Mouse (Mus musculus) liver, embryonic 16.5 days (tissue): ENCODE data around the gene Asb7. TPM values are rescaled to one million over a fixed set of nuclear protein-coding genes. Genes with fewer than 3 reads are reported as not detected.

Source experiments
- ATAC-seq: fragments of 200-750 bp; cut with Nextera tagmentation; 2 replicates; pipeline ENCODE4 v1.8.0; 2017; ENCODE audit warnings: low read depth, mild to moderate bottlenecking, moderate number of reproducible peaks, moderate library complexity
- H3K27ac ChIP-seq: fragments of 300-500 bp; sonication (generic); 2 replicates; pipeline ENCODE4 v1.5.1; 2014; ENCODE audit warnings: mild to moderate bottlenecking, low read length
- H3K27me3 ChIP-seq: fragments of 300-500 bp; sonication (generic); 2 replicates; pipeline ENCODE4 v1.6.1; 2014; ENCODE audit warnings: low read depth, low read length, mixed read lengths; ENCODE audit not compliant: control insufficient read depth, insufficient read depth
- H3K36me3 ChIP-seq: fragments of 300-500 bp; sonication (generic); 2 replicates; pipeline ENCODE4 v1.6.1; 2014; ENCODE audit warnings: mild to moderate bottlenecking; ENCODE audit not compliant: control insufficient read depth, insufficient read depth
- H3K4me1 ChIP-seq: fragments of 300-500 bp; sonication (generic); 2 replicates; pipeline ENCODE4 v1.6.1; 2014; ENCODE audit warnings: low read depth, low read length, mixed read lengths; ENCODE audit not compliant: control insufficient read depth
- H3K4me2 ChIP-seq: fragments of 300-500 bp; sonication (generic); 2 replicates; pipeline ENCODE4 v1.6.1; 2014; ENCODE audit warnings: low read depth, low read length, mixed read lengths
- H3K4me3 ChIP-seq: fragments of 300-500 bp; sonication (generic); 2 replicates; pipeline ENCODE4 v1.5.1; 2014; ENCODE audit warnings: low read depth, mild to moderate bottlenecking, low read length
- H3K9ac ChIP-seq: fragments of 300-500 bp; sonication (generic); 2 replicates; pipeline ENCODE4 v1.6.1; 2014; ENCODE audit warnings: low read depth, low read length
- H3K9me3 ChIP-seq: fragments of 300-500 bp; sonication (generic); replicated peaks from 2 replicates; pipeline ENCODE4 v1.6.1; 2016; ENCODE audit warnings: low read length; ENCODE audit not compliant: control insufficient read depth
- WGBS: fragments of 180-500 bp; shearing (Covaris S2); extraction: QIAGEN DNeasy Blood & Tissue Kit; methylation state at CpG from one replicate; pipeline ENCODE4 v1.1.7; 2014; ENCODE audit not compliant: insufficient replicate concordance; 5-methylcytosine and 5-hydroxymethylcytosine counted together
- polyA plus RNA-seq: library from polyadenylated mRNA; unstranded; fragments of >200 nt; fragmentation: Nextera tagmentation; extraction: Ambion mirVana; gene quantifications from 2 replicates; pipeline ENCODE4 v1.2.1, GENCODE M21; 2015

Asb7 gene
- polyA plus RNA-seq, 1 experiment from 2014 or later: 4.1 TPM

DNA sequence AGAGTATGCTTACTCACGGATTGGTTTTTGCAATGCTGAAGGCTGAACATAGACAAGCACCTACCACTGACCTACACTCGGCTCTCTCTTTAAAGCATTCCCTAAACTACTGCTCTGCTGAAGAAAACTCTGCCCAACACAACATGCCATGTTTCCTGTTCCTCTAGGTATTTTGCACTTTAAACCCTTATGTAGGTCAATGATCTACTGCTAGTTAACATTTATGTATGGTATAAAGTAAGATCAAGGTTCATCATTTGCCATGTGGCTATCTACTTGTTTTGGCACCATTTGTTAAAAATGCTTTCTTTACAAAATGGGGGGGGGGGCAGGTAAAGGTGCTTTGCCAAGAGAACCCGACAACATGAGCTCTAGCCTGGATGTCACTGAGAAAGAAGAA, 25.8 kb downstream of the Asb7 start:
- H3K4me1 ChIP-seq: no peaks in the 10 kb centered on the region; the same call in 1 of the 2 replicates
- H3K4me3 ChIP-seq: no peak overlapping the region
- H3K4me2 ChIP-seq: no peak overlapping the region
- H3K27me3 ChIP-seq: no peaks in the 10 kb centered on the region
- H3K27ac ChIP-seq: no peak overlapping the region
- no peaks in the 10 kb centered on the region for H3K9me3 ChIP-seq
- H3K36me3 ChIP-seq: no peaks in the 10 kb centered on the region
- no peak overlapping the region for H3K9ac ChIP-seq
- 61% methylated on average over 3 of the region's 3 CpGs for WGBS
- ATAC-seq: no peak

DNA sequence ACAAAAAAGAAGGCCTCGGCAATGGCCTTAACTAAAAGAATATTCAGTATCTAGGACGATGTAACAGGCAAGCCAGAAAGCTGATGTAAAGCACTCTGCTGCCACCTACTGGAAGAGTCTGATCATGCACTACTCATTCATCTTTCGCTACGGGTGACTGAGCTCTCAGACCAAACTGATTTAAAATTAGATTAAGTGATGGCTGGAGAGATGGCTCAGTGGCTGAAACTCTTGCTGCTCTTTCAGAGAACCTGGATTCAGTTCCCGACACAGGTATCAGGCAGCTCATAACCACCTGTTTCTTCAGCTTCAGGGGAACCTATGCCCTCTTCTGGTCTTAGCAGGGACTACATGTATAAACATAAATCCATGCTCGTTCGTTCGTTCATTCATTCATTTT, 27.8 kb downstream of the Asb7 start:
- no peak; the same call in 1 of the 2 replicates for ATAC-seq
- 16% methylated on average over 8 of the region's 8 CpGs for WGBS
- Histone ChIP-seq H3K9ac (no peak overlapping the region), H3K27me3 (no peaks in the 10 kb centered on the region), H3K27ac (no peak overlapping the region), H3K9me3 (no peaks in the 10 kb centered on the region), H3K36me3 (peaks cover 4% of the 10 kb centered on the region), H3K4me2 (peak overlapping the region; percentile 57), H3K4me3 (peak overlapping the region; percentile 41), H3K4me1 (no peaks in the 10 kb centered on the region; the same call in 1 of the 2 replicates)

DNA sequence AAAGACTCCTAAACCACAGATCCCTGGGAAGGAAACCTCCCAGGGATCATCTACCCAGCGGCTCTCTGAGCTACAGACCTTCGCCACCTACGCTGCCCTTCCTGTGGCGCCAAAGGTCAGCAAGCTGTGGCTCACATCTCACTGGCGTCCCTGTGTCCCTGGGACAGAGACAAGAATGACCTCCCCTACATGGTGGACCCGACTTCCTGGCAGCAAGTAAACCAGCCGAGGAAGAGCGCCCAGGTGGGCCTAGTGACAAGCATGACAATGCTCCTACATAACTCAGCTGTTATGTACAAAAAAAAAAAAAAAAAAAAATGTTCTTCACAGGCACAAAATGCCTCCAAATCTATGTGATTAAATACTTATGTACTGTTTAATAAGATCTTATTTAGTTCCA, 28.4 kb downstream of the Asb7 start:
- Histone ChIP-seq H3K36me3 (peaks cover 4% of the 10 kb centered on the region), H3K4me3 (no peak overlapping the region), H3K9me3 (no peaks in the 10 kb centered on the region), H3K4me2 (no peak overlapping the region), H3K27ac (no peak overlapping the region), H3K4me1 (no peaks in the 10 kb centered on the region; the same call in 1 of the 2 replicates), H3K9ac (no peak overlapping the region), H3K27me3 (no peaks in the 10 kb centered on the region)
- 62% methylated on average over 8 of the region's 8 CpGs for WGBS
- ATAC-seq: no peak

DNA sequence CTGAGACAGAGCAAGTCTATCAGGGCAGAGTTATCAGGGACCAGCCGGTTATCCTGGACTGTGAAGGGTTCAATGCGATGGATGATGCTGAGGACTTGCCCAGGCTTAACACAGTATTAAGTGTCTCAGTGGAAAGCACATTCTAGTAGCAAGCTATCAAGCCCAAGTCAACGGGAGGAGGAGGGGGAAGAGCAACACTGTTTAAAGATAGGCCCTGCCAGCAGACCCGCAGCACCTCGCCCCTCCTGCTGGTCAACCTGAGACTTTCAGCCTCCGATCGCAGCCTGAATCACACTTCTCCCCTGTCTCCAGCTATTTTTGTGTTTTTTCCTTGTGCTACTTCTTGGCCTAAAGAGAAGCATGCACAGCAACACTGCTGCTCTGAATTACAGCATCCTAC, 29.1 kb downstream of the Asb7 start:
- 73% methylated on average over 7 of the region's 7 CpGs for whole genome bisulfite sequencing
- no peak overlapping the region for H3K4me2 ChIP-seq
- H3K9me3 ChIP-seq: no peaks in the 10 kb centered on the region
- no peak for ATAC-seq
- no peak overlapping the region for H3K9ac ChIP-seq
- no peaks in the 10 kb centered on the region for H3K27me3 ChIP-seq
- H3K4me1 ChIP-seq: no peaks in the 10 kb centered on the region; the same call in 1 of the 2 replicates
- no peak overlapping the region for H3K27ac ChIP-seq
- peaks cover 4% of the 10 kb centered on the region for H3K36me3 ChIP-seq
- H3K4me3 ChIP-seq: no peak overlapping the region

DNA sequence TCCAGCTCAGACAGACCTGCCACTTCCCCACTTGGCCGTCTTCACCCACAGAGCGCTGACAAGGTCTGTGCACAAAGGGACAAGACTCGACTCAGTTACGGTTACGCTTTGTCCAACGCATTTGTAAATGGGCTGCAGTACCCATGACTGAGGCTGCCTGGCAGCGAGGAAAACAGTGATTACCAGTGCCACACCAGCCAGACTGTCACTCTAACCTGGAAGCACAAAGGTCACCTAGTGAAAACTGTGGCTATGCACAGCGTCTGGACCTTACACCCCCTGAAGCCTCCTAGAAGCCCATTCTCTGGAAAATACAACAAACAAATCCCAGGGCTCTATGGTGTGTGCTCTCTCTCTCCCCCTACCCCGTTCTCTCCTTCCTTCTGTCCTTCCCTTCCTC, 33.9 kb downstream of the Asb7 start:
- Histone ChIP-seq H3K27me3 (no peaks in the 10 kb centered on the region), H3K4me3 (no peak overlapping the region), H3K36me3 (peaks cover 4% of the 10 kb centered on the region), H3K4me1 (no peaks in the 10 kb centered on the region; the same call in 1 of the 2 replicates), H3K4me2 (no peak overlapping the region), H3K27ac (no peak overlapping the region), H3K9me3 (no peaks in the 10 kb centered on the region), H3K9ac (no peak overlapping the region)
- 73% methylated on average over 9 of the region's 9 CpGs for WGBS
- ATAC-seq: 0 out of 2 replicates have a peak, but pooled peaks have one; percentile 19

DNA sequence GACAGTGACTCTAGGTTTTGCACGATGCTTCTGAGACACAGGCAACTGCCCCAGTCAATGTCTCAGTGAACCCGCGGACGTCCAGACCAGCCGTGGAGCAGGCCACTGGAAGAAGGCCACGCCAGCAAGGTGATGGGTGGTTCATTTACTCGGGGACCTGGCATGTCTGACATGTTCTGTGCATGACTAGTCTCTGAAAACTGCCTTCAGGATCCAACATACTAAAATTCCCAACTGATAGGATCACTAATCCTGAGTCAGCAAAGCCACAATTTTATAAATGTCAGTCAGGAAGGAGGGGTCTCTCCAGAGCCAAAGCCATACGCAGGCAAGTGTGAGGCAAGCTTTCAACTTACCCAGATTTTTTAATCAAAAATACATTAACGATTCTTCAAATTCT, 35.8 kb downstream of the Asb7 start:
- H3K9me3 ChIP-seq: no peaks in the 10 kb centered on the region
- H3K27me3 ChIP-seq: no peaks in the 10 kb centered on the region
- WGBS: 80% methylated on average over 9 of the region's 9 CpGs
- no peak overlapping the region for H3K27ac ChIP-seq
- no peak overlapping the region for H3K4me2 ChIP-seq
- peaks cover 4% of the 10 kb centered on the region for H3K36me3 ChIP-seq
- no peaks in the 10 kb centered on the region; the same call in 1 of the 2 replicates for H3K4me1 ChIP-seq
- no peak overlapping the region for H3K4me3 ChIP-seq
- no peak for ATAC-seq
- no peak overlapping the region for H3K9ac ChIP-seq

DNA sequence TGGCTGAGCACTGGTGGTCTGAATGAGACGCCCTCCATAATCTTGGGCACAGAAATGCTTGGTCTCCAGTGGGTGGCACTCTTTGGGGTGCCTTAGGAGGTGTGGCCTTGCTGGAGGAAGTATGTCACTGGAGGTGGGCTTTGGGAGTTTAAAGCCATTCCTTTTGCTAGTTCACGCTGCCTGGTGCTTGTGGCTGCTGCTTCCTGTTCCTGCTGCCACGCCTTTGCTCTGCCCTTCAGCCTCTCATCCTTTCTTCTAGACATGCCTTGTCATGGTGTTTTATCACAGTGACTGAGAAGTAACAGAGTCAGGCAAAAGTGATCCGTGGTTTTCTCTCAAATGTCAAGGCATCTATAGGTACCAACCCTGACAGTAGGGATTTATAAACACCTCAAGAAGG, 37.2 kb downstream of the Asb7 start:
- Histone ChIP-seq H3K4me3 (no peak overlapping the region), H3K36me3 (0 out of 2 replicates have a peak, but pooled peaks cover 3% of the 10 kb centered on the region), H3K9me3 (no peaks in the 10 kb centered on the region), H3K27ac (no peak overlapping the region), H3K27me3 (no peaks in the 10 kb centered on the region), H3K9ac (no peak overlapping the region), H3K4me1 (no peaks in the 10 kb centered on the region; the same call in 1 of the 2 replicates), H3K4me2 (no peak overlapping the region)
- no peak for ATAC-seq
- 37% methylated on average over 4 of the region's 4 CpGs for WGBS

DNA sequence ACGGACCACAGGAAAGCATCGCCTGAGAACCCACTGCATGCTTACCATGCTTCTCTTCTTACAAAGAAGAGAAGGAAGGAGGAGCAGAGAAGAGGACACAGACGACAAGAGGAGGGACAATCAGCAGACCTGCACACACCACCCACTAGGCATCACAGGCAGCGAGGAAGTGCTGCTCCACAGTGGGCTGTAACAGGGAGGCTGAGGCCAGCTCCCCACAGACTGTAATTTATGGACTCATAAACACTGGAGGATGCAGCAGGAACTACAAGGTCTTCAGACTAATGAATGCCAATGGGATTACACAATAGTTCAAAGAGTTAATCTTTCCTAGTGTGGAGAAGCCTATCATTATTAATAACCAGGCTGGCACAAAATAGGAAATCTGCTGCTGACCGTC, 38.5 kb downstream of the Asb7 start:
- WGBS: 69% methylated on average over 5 of the region's 5 CpGs
- Histone ChIP-seq H3K4me3 (no peak overlapping the region), H3K9me3 (no peaks in the 10 kb centered on the region), H3K4me1 (no peaks in the 10 kb centered on the region; the same call in 1 of the 2 replicates), H3K4me2 (no peak overlapping the region), H3K36me3 (0 out of 2 replicates have a peak, but pooled peaks cover 3% of the 10 kb centered on the region), H3K27me3 (no peaks in the 10 kb centered on the region), H3K9ac (no peak overlapping the region), H3K27ac (no peak overlapping the region)
- no peak for ATAC-seq

DNA sequence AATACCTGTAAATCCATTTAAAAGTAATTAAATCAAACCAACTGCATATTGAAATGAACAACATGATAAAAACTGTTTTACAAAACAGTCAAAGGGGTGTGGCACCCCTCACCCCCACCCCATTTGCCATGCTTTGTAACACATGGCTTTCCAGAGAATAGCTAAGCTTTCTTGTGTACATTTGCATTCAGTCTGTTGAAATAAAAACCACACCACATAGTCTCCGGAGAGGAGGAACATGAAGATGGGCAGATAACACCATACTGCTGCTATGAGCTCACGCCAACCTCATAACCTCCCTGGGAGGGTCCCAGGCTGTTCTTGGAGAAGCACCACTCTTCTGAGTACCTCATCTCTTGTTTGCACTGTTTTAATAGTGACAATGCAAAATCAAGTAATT, 40.2 kb downstream of the Asb7 start:
- Histone ChIP-seq H3K9ac (no peak overlapping the region), H3K36me3 (0 out of 2 replicates have a peak, but pooled peaks cover 3% of the 10 kb centered on the region), H3K4me2 (no peak overlapping the region), H3K9me3 (no peaks in the 10 kb centered on the region), H3K4me1 (no peaks in the 10 kb centered on the region), H3K27me3 (no peaks in the 10 kb centered on the region), H3K27ac (no peak overlapping the region), H3K4me3 (no peak overlapping the region)
- 39% methylated on average over 2 of the region's 2 CpGs for WGBS
- no peak for ATAC-seq
